Mouse (Mus musculus): ENCODE measurements at regions not wholly inside any gene's neighbourhood (a gene's known extent, or its start where the extent isn't known, plus 50 kb on each side); places are given as distances from the start of the nearest gene placed in this dataset.

- TF ChIP-seq CTCF (IDR thresholded peaks at IDR 0.05; ENCODE audit: borderline replicate concordance, control insufficient read depth, extremely low read depth, insufficient read depth, low read length, poor library complexity) (no peak), POLR2A (IDR thresholded peaks at IDR 0.05; ENCODE audit: control insufficient read depth, extremely low read depth, insufficient read depth, low read length, poor library complexity) (no peak)
Observed at GRCm38 (mm10) chr16:79450871-79451270, 360.0 kb upstream of the Tmprss15 start.

Measured in thymus, adult 2 months (tissue).